Mouse (Mus musculus) liver, embryonic 11.5 days (tissue): Measurements from ENCODE around the gene Sptan1. TPM values are rescaled to one million over a fixed set of nuclear protein-coding genes. Genes with fewer than 3 reads are reported as not detected.

Source experiments
- ATAC-seq: fragments of 200-750 bp; cut with Nextera tagmentation; replicated peaks from 2 replicates; pipeline ENCODE4 v1.8.0; 2017; ENCODE audit warnings: moderate number of reproducible peaks, mild to moderate bottlenecking, moderate TSS enrichment, moderate library complexity; ENCODE audit not compliant: low FRiP score
- DNase-seq: peaks from one replicate; pipeline ENCODE4 v3.0.0-alpha.2; 2017; ENCODE audit warnings: low spot score
- H3K27ac ChIP-seq: fragments of 300-500 bp; sonication (generic); 2 replicates; pipeline ENCODE4 v1.5.1; 2014; ENCODE audit warnings: mild to moderate bottlenecking, low read depth, low read length, control low read depth
- H3K27me3 ChIP-seq: fragments of 300-500 bp; sonication (generic); replicated peaks from 2 replicates; pipeline ENCODE4 v1.6.1; 2014; ENCODE audit warnings: low read length, mixed read lengths; ENCODE audit not compliant: control insufficient read depth, insufficient read depth
- H3K36me3 ChIP-seq: fragments of 300-500 bp; sonication (generic); 2 replicates; pipeline ENCODE4 v1.6.1; 2014; ENCODE audit warnings: mild to moderate bottlenecking, low read length, moderate library complexity, mixed read lengths; ENCODE audit not compliant: control insufficient read depth, insufficient read depth
- H3K4me1 ChIP-seq: fragments of 300-500 bp; sonication (generic); replicated peaks from 2 replicates; pipeline ENCODE4 v1.6.1; 2014; ENCODE audit warnings: low read length, mixed read lengths; ENCODE audit not compliant: control insufficient read depth, insufficient read depth
- H3K4me2 ChIP-seq: fragments of 300-500 bp; sonication (generic); 2 replicates; pipeline ENCODE4 v1.6.1; 2014; ENCODE audit warnings: mild to moderate bottlenecking, control low read depth, moderate library complexity
- H3K4me3 ChIP-seq: fragments of 300-500 bp; sonication (generic); 2 replicates; pipeline ENCODE4 v1.5.1; 2014; ENCODE audit warnings: low read depth, low read length, control low read depth
- H3K9ac ChIP-seq: fragments of 300-500 bp; sonication (generic); 2 replicates; pipeline ENCODE4 v1.6.1; 2014; ENCODE audit warnings: low read depth, low read length, control low read depth
- H3K9me3 ChIP-seq: fragments of 300-500 bp; sonication (generic); 2 replicates; pipeline ENCODE4 v1.6.1; 2016; ENCODE audit warnings: low read length, inconsistent platforms, mixed read lengths; ENCODE audit not compliant: control insufficient read depth
- WGBS: fragments of 180-500 bp; shearing (Covaris S2); extraction: QIAGEN DNeasy Blood & Tissue Kit; methylation state at CpG from one replicate; pipeline ENCODE4 v1.1.7; 2014; 5-methylcytosine and 5-hydroxymethylcytosine counted together
- microRNA-seq: library from miRNA; unstranded; fragments of <30 nt; microRNA quantifications from one replicate; pipeline ENCODE4, GENCODE M21; 2017; ENCODE audit warnings: borderline number of aligned reads
- polyA plus RNA-seq: library from polyadenylated mRNA; unstranded; fragments of >200 nt; fragmentation: Nextera tagmentation; extraction: Ambion mirVana; gene quantifications from 2 replicates; pipeline ENCODE4 v1.2.1, GENCODE M21; 2014

Sptan1 gene
- polyA plus RNA-seq, 1 experiment from 2014 or later: 50.2 TPM

GRCm38 (mm10) chr2:30078760-30079159, 113.4 kb downstream of the Sptan1 start:
- DNase-seq (no peak), ATAC-seq (no peak)
- H3K36me3 ChIP-seq: no peaks in the 10 kb centered on the region
- peak overlapping the region; percentile 82; the same call in 1 of the 2 replicates for H3K9ac ChIP-seq
- H3K9me3 ChIP-seq: no peaks in the 10 kb centered on the region
- H3K4me1 ChIP-seq: peaks cover 8% of the 10 kb centered on the region; the same call in 1 of the 2 replicates
- peak overlapping the region; percentile 88 for H3K27ac ChIP-seq
- peak overlapping the region; percentile 98 for H3K4me2 ChIP-seq
- no peak overlapping the region for H3K4me3 ChIP-seq
- H3K27me3 ChIP-seq: no peaks in the 10 kb centered on the region
- 76% methylated on average over 4 of the region's 4 CpGs for WGBS

DNA sequence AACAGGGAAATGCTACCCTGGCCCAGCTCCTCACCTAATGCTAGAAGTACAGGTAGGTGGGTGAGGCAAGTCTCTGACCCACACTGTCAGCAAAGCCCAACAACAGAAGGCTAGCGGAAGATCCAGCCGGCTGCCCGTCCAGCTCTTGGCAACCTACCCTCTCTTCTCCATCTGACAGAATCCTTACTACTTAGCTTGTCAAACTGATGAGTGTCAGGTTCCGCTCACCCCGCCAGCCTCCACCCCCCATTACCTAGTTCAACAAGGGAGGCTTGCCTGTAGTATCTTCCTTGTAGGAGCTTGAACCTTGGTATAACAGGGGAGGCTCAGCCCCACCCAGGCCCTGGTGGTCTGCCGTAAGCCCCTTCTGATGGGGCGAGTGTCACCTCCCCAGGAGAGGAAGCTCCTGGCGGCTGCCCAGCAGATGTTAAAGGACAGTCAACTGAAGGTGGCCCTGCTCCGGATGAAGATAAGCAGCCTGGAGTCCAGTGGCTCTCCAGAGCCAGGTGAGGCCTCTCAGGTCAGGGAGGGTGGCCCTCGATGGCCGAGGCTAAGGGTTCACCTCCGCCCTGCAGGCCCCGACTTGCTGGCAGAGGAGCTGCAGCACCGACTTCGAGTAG, 114.9 kb downstream of the Sptan1 start:
- no peaks in the 10 kb centered on the region for H3K27me3 ChIP-seq
- H3K27ac ChIP-seq: no peak overlapping the region
- no peaks in the 10 kb centered on the region for H3K9me3 ChIP-seq
- ATAC-seq: no peak
- no peak for DNase-seq
- H3K4me3 ChIP-seq: no peak overlapping the region
- peaks cover 14% of the 10 kb centered on the region; the same call in 1 of the 2 replicates for H3K4me1 ChIP-seq
- H3K9ac ChIP-seq: no peak overlapping the region; the same call in 1 of the 2 replicates
- no peak overlapping the region for H3K4me2 ChIP-seq
- H3K36me3 ChIP-seq: no peaks in the 10 kb centered on the region
- WGBS: 88% methylated on average over 15 of the region's 15 CpGs

Small RNA genes within 50 kb of the gene (microRNA-seq; reads per million reads assigned to microRNA genes)
- gene Mir6997: not detected

Other genes with a start within 250 kb of the Sptan1 start
- gene Gm13420, start 213.9 kb upstream of the Sptan1 start, polyA plus RNA-seq: 0.77 and 0.88 TPM in 2 replicates
- gene Gm13547, start 206.2 kb upstream of the Sptan1 start, polyA plus RNA-seq: 1.1 TPM in 1 of 2 replicates, not detected in the other
- gene Coq4, start 178.1 kb upstream of the Sptan1 start, polyA plus RNA-seq: 36.1 and 38.8 TPM in 2 replicates
- 27.7 and 29.0 TPM in 2 replicates for gene Trub2, start 177.1 kb upstream of the Sptan1 start, polyA plus RNA-seq
- 5.2 and 5.3 TPM in 2 replicates for gene Slc27a4, start 162.9 kb upstream of the Sptan1 start, polyA plus RNA-seq
- 21.1 TPM in 2 replicates for gene Urm1, start 145.5 kb upstream of the Sptan1 start, polyA plus RNA-seq
- 49.0 and 54.3 TPM in 2 replicates for gene Cercam, start 96.4 kb upstream of the Sptan1 start, polyA plus RNA-seq
- gene Odf2, start 76.3 kb upstream of the Sptan1 start, polyA plus RNA-seq: 81.7 and 83.4 TPM in 2 replicates
- gene Gle1, start 30.1 kb upstream of the Sptan1 start, polyA plus RNA-seq: 58.0 and 62.8 TPM in 2 replicates
- gene Wdr34, start 83.3 kb downstream of the Sptan1 start, polyA plus RNA-seq: 22.1 and 25.1 TPM in 2 replicates
- 641 and 659 TPM in 2 replicates for gene Set, start 91.8 kb downstream of the Sptan1 start, polyA plus RNA-seq
- gene Pkn3, start 112.1 kb downstream of the Sptan1 start, polyA plus RNA-seq: 9.6 and 10.2 TPM in 2 replicates
- gene Zdhhc12, start 128.1 kb downstream of the Sptan1 start, polyA plus RNA-seq: 51.9 and 53.7 TPM in 2 replicates
- 4.7 and 6.2 TPM in 2 replicates for gene Zer1, start 159.0 kb downstream of the Sptan1 start, polyA plus RNA-seq
- gene Tbc1d13, start 168.2 kb downstream of the Sptan1 start, polyA plus RNA-seq: 6.9 and 9.2 TPM in 2 replicates
- gene Endog, start 205.9 kb downstream of the Sptan1 start, polyA plus RNA-seq: 27.1 and 29.1 TPM in 2 replicates
- gene Spout1, start 212.9 kb downstream of the Sptan1 start, polyA plus RNA-seq: 85.0 and 87.2 TPM in 2 replicates
- gene Kyat1, start 240.3 kb downstream of the Sptan1 start, polyA plus RNA-seq: 17.7 and 18.2 TPM in 2 replicates